Mouse (Mus musculus) mammary gland, adult 2 months (tissue): ENCODE data around the gene Trim39. TPM values are rescaled to one million over a fixed set of nuclear protein-coding genes. Genes with fewer than 3 reads are reported as not detected.

Experiments used
- polyA plus RNA-seq: library from polyadenylated mRNA; depleted of rRNA; stranded (reverse); fragments of >200 nt; gene quantifications from 2 replicates; pipeline ENCODE4 v1.2.3, GENCODE M21; 2012; ENCODE audit warnings: low replicate concordance; rRNA removed

Trim39 gene
- 12.0 and 17.1 TPM in 2 replicates for polyA plus RNA-seq

DNA sequence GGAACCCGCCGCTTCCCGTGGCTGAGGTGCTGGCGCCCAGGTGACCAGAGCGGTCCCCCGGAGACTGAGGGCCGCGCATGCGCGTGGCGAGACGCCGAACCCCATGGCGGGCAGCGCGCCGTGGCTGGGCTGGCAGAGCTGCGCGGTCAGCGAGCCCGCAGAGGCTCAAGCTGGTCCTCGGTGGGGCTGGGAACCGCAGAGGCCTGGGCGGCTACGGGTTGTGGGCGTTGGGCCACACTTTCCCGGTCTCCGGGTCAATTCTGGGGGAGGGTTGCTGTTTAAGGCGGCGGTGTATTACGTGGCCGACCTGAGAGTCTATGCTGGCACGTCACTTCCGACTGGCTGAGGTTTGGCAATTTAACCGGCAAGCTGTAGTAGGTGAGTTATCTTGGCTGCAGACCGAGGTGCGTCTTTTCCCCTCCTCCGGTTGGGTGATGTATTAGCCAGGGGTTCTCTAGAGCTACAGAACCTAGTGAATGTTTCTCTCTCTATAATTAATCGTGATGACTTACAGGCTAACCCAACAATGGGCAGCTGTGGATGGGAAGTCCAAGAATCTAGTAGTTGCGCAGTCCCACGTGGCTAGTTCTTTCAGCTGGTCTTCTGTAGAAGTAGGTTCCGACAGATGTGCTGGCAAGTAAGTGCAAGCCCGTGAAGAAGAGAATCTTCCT lies at the start of gene Trim39:
Gene Trim39 (minus strand): TSS at position 662 of the 671 bp plus-strand sequence.

DNA sequence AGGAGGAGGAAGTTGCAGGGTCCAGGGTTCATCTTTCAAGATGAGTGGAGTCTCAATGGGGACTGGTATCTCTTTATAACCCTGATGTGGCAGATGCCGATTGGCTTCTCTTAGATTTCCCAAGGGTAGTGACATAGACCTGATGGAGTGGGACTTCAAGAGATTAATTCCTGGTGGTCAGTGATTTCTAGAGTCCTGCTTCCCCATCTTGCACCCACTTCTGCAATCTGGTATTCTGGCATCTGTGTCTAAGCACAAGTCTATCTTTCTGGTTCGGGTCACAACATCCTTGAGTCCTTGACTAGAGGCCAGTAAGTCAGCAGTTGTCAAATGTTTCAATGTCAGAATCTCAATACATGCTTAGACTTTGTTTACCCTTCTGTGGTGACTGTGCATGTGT lies 14.3 kb upstream of the Trim39 start, which contains the start of gene H2-M10.2:
Gene H2-M10.2 (minus strand): TSS at position 101 of the 400 bp plus-strand sequence.

DNA sequence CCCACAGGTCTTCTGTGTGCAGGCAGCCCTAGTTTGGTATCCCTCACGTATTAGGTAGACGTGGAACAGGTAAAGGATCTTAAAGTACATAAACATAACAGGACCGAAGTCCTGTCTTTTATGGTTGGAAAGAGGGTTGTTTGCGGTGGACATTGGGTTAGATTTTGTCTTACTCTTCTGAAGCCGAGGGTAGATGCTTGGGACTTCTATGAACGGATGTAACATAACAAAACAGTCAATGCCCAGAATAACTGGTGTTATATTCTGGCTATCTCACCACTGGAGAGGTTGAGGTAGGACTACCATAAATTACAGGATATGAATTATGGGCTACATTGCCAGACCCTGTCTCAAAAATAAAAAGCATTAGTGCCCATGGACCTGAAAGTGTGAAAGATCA lies 14.1 kb downstream of the Trim39 start, which contains the start of gene Rpp21:
Gene Rpp21 (minus strand): TSS at position 101 of the 400 bp plus-strand sequence.

Other genes with a start within 250 kb of the Trim39 start
- 279 and 344 TPM in 2 replicates for gene H2-T23, start 239.4 kb downstream of the Trim39 start, polyA plus RNA-seq
- gene H2-T22, start 229.5 kb downstream of the Trim39 start, polyA plus RNA-seq, result 100 and 107 TPM in 2 replicates
- 0.20 TPM in 1 of 2 replicates, not detected in the other for gene Gm6034, start 229.3 kb downstream of the Trim39 start, polyA plus RNA-seq
- gene Gm11127, start 213.9 kb downstream of the Trim39 start, polyA plus RNA-seq, result 0.18 TPM in 1 of 2 replicates, not detected in the other
- 0.57 and 0.60 TPM in 2 replicates for gene Gm19684, start 150.6 kb downstream of the Trim39 start, polyA plus RNA-seq
- 0.17 and 0.23 TPM in 2 replicates for gene Gm7030, start 142.8 kb downstream of the Trim39 start, polyA plus RNA-seq
- gene Gm8909, start 103.7 kb downstream of the Trim39 start, polyA plus RNA-seq, result 0.17 TPM in 1 of 2 replicates, not detected in the other
- 0.07 TPM in 1 of 2 replicates, not detected in the other for gene H2-T3, start 82.0 kb downstream of the Trim39 start, polyA plus RNA-seq
- gene Rpp21, start 14.2 kb downstream of the Trim39 start, polyA plus RNA-seq, result 54.3 and 107 TPM in 2 replicates
- gene H2-M10.2, start 14.2 kb upstream of the Trim39 start, polyA plus RNA-seq, result not detected in 2 replicates
- gene H2-M10.1, start 53.9 kb upstream of the Trim39 start, polyA plus RNA-seq, result not detected in 2 replicates
- not detected in 2 replicates for gene H2-M10.3, start 96.2 kb upstream of the Trim39 start, polyA plus RNA-seq
- gene H2-M10.4, start 190.1 kb upstream of the Trim39 start, polyA plus RNA-seq, result not detected in 2 replicates